ENCODE assay signal across 13 mouse cellular contexts in genomic region chr11:117409331-117409730, GRCm38 (mm10).
A peak's percentile ranks its signal among the peaks of the same experiment; 100 is the strongest.
DNase-seq lines count a peak whose midpoint lies in the region; ATAC-seq and TF ChIP-seq lines count a peak whose summit lies in the region.
"Had no signal": no experiment of that assay in that cellular context is flagged by ENCODE, and none has a peak within 500 bp of the region (broad histone marks: within the 10 kb centered on the region; RNA-seq: fewer than 3 reads in every experiment).

No protein-coding gene starts in this region.

- H3K27ac ChIP-seq in CH12.LX (ENCODE audit: insufficient read depth, low read depth), result no peak overlapping the region
- H3K27ac ChIP-seq in hindbrain, embryonic 11.5 days (ENCODE audit: low read depth, low read length), result peak overlapping the region; percentile 97
- peak overlapping the region; percentile 97 for H3K27ac ChIP-seq in midbrain, embryonic 14.5 days (replicated peaks; ENCODE audit: low read depth, low read length)
- H3K27ac ChIP-seq: kidney, postnatal 0 days had no signal

- TF ChIP-seq CTCF in CH12.LX (conservative IDR thresholded peaks at IDR 0.05 in 1 of 2, IDR thresholded peaks at IDR 0.05 in 1 of 2; ENCODE audit: low read depth in 2 of 2, low read length in 2 of 2), result no peak
- no peak for TF ChIP-seq CTCF in lung, adult 2 months (IDR thresholded peaks at IDR 0.05; ENCODE audit: insufficient read depth, low read length)

- in situ Hi-C loops in CH12.LX (cut with MboI; ENCODE audit: low pct_ligation_motif_present, low pct_unique_long_range_greater_than_20kb, low sequenced_read_pairs), result no loop called here

- H3K4me1 ChIP-seq in CH12.LX (ENCODE audit: control insufficient read depth in 1 of 2, insufficient read depth in 2 of 2), result peaks cover 12 to 28% of the 10 kb centered on the region in 2 experiments
- H3K4me1 ChIP-seq in hindbrain, embryonic 11.5 days (replicated peaks; ENCODE audit: control insufficient read depth, insufficient read depth, low read length), result peaks cover 20% of the 10 kb centered on the region
- H3K4me1 ChIP-seq in midbrain, embryonic 14.5 days (ENCODE audit: control insufficient read depth, insufficient read depth, low read length), result peaks cover 65% of the 10 kb centered on the region
- peaks cover 2% of the 10 kb centered on the region; the same call in 1 of the 2 replicates for H3K4me1 ChIP-seq in lung, adult 2 months (ENCODE audit: control insufficient read depth, insufficient read depth, low read length)

- H3K79me2 ChIP-seq in CH12.LX (replicated peaks; ENCODE audit: control insufficient read depth, extremely low read depth, insufficient read depth, poor library complexity, severe bottlenecking), result no peaks in the 10 kb centered on the region

- H3K27me3 ChIP-seq in CH12.LX (replicated peaks), result no peaks in the 10 kb centered on the region
- peaks cover 6% of the 10 kb centered on the region for H3K27me3 ChIP-seq in hindbrain, embryonic 11.5 days (ENCODE audit: control insufficient read depth, insufficient read depth, low read length)
- no peaks in the 10 kb centered on the region for H3K27me3 ChIP-seq in midbrain, embryonic 14.5 days (ENCODE audit: control insufficient read depth, insufficient read depth, low read length)

- no peaks in the 10 kb centered on the region for H3K36me3 ChIP-seq in CH12.LX (replicated peaks in 1 of 2; ENCODE audit: control insufficient read depth in 1 of 2, insufficient read depth in 1 of 2, low read length in 1 of 2)
- H3K36me3 ChIP-seq in hindbrain, embryonic 11.5 days (ENCODE audit: control insufficient read depth, insufficient read depth, low read length), result no peaks in the 10 kb centered on the region
- no peaks in the 10 kb centered on the region for H3K36me3 ChIP-seq in midbrain, embryonic 14.5 days (ENCODE audit: control insufficient read depth, insufficient read depth, low read length)

- no peak for TF ChIP-seq POLR2A in CH12.LX (IDR thresholded peaks at IDR 0.05; ENCODE audit: low read depth, low read length)
- no peak for TF ChIP-seq POLR2A in lung, adult 2 months (IDR thresholded peaks at IDR 0.05; ENCODE audit: borderline replicate concordance, extremely low read depth, low read depth, low read length)

- H3K9ac ChIP-seq in CH12.LX (ENCODE audit: insufficient read depth, low read depth), result no peak overlapping the region
- peak overlapping the region; percentile 25; the same call in 1 of the 2 replicates for H3K9ac ChIP-seq in hindbrain, embryonic 11.5 days (ENCODE audit: low read depth, low read length)
- peak overlapping the region; percentile 34; the same call in 1 of the 2 replicates for H3K9ac ChIP-seq in midbrain, embryonic 14.5 days (replicated peaks; ENCODE audit: low read length)

- H3K4me2 ChIP-seq in CH12.LX (ENCODE audit: insufficient read depth, low read depth, poor library complexity, severe bottlenecking), result no peak overlapping the region
- H3K4me2 ChIP-seq in hindbrain, embryonic 11.5 days (replicated peaks; ENCODE audit: low read depth, low read length), result no peak overlapping the region
- H3K4me2 ChIP-seq in midbrain, embryonic 14.5 days (ENCODE audit: low read length), result peak overlapping the region; percentile 59
- H3K4me2 ChIP-seq: liver, embryonic 11.5 days had no signal

- dilution Hi-C loops in CH12.LX (cut with MboI; ENCODE audit: extremely low pct_ligation_motif_present, extremely low pct_unique_long_range_greater_than_20kb, low sequenced_read_pairs), result no loop called here

- ATAC-seq in hindbrain, embryonic 11.5 days (ENCODE audit: low FRiP score), result no peak
- ATAC-seq in midbrain, embryonic 14.5 days (ENCODE audit: low FRiP score, low TSS enrichment), result no peak
- no peak for ATAC-seq in megakaryocyte progenitor cell, adult 5-6 weeks (replicated peaks; ENCODE audit: poor library complexity)
- ATAC-seq: lung, postnatal 0 days had no signal

- peaks cover 2% of the 10 kb centered on the region for H3K9me3 ChIP-seq in CH12.LX (replicated peaks; ENCODE audit: low read length)
- no peaks in the 10 kb centered on the region for H3K9me3 ChIP-seq in hindbrain, embryonic 11.5 days (ENCODE audit: control insufficient read depth, low read length)
- H3K9me3 ChIP-seq in midbrain, embryonic 14.5 days (ENCODE audit: control insufficient read depth, low read length), result no peaks in the 10 kb centered on the region

- peak; percentile 20 for DNase-seq in cerebellum, adult 9-11 months
- DNase-seq in cerebellum, adult 9-10 months, result no peak
- no peak for DNase-seq in CH12.LX (ENCODE audit: extremely low read depth)
- no peak for DNase-seq in hindbrain, embryonic 11.5 days (ENCODE audit: low spot score)
- DNase-seq in midbrain, embryonic 14.5 days, result no peak
- DNase-seq in lung, adult 2 months, result no peak
- DNase-seq in adrenal gland, adult 18-20 months (ENCODE audit: low spot score in 2 of 2), result no peak
- DNase-seq: adrenal gland, postnatal 25 days; heart, postnatal 4 days had no signal

- no peak overlapping the region for H3K4me3 ChIP-seq in CH12.LX (replicated peaks in 1 of 3; ENCODE audit: low read depth in 2 of 3, low read length in 2 of 3, poor library complexity in 1 of 3)
- no peak overlapping the region for H3K4me3 ChIP-seq in hindbrain, embryonic 11.5 days (ENCODE audit: low read depth, low read length)
- H3K4me3 ChIP-seq in midbrain, embryonic 14.5 days (replicated peaks; ENCODE audit: low read depth, low read length), result no peak overlapping the region
- no peak overlapping the region for H3K4me3 ChIP-seq in lung, adult 2 months (replicated peaks; ENCODE audit: extremely low read depth, low read depth, low read length)

- no peak for TF ChIP-seq EP300 in CH12.LX (IDR thresholded peaks at IDR 0.05; ENCODE audit: low read length)

- 67% methylated on average over 11 of the region's 11 CpGs for WGBS in hindbrain, embryonic 11.5 days
- WGBS in midbrain, embryonic 14.5 days, result 57% methylated on average over 11 of the region's 11 CpGs
- WGBS in lung, adult 2 months, result 52% methylated on average over 11 of the region's 11 CpGs

- no peak for TF ChIP-seq RAD21 in CH12.LX (IDR thresholded peaks at IDR 0.05; ENCODE audit: low read depth, low read length)

TF ChIP-seq in CH12.LX, 34 proteins besides CTCF, POLR2A, EP300 and RAD21:
- no peak for TF ChIP-seq CHD1 (IDR thresholded peaks at IDR 0.05; ENCODE audit: low read depth, low read length)
- TF ChIP-seq BHLHE40 (IDR thresholded peaks at IDR 0.05; ENCODE audit: low read depth, low read length), result peak; percentile 31; the same call in 1 of the 2 replicates
